Mouse (Mus musculus): ENCODE measurements at regions not wholly inside any gene's neighbourhood (a gene's known extent, or its start where the extent isn't known, plus 50 kb on each side); places are given as distances from the start of the nearest gene placed in this dataset.
"Not testable (repeated sequence)": the region's sequence is repeated elsewhere in the genome, so short reads cannot be mapped to it uniquely, and the experiment has no call there.

- no peak for ATAC-seq (replicated peaks; ENCODE audit: extremely low read depth, insufficient read depth, low FRiP score)
- H3K9ac ChIP-seq (ENCODE audit: low read length), result no peak overlapping the region
- H3K36me3 ChIP-seq (ENCODE audit: control insufficient read depth, insufficient read depth), result no peaks in the 10 kb centered on the region
- no peak overlapping the region for H3K4me2 ChIP-seq (ENCODE audit: low read depth, low read length)
- 76% methylated on average over 3 of the region's 3 CpGs for WGBS
- H3K4me3 ChIP-seq (ENCODE audit: low read length), result no peak overlapping the region
- no peaks in the 10 kb centered on the region for H3K27me3 ChIP-seq (ENCODE audit: control insufficient read depth, insufficient read depth, low read length)
- no peak overlapping the region for H3K27ac ChIP-seq (ENCODE audit: low read length)
- H3K4me1 ChIP-seq (ENCODE audit: control insufficient read depth, insufficient read depth, low read length), result no peaks in the 10 kb centered on the region
- H3K9me3 ChIP-seq (replicated peaks; ENCODE audit: control insufficient read depth, low read length), result 0 out of 2 replicates have a peak, but pooled peaks cover under 1% of the 10 kb centered on the region
Observed at GRCm38 (mm10) chr16:89718921-89719320, 147.9 kb upstream of the Krtap11-1 start.

DNA sequence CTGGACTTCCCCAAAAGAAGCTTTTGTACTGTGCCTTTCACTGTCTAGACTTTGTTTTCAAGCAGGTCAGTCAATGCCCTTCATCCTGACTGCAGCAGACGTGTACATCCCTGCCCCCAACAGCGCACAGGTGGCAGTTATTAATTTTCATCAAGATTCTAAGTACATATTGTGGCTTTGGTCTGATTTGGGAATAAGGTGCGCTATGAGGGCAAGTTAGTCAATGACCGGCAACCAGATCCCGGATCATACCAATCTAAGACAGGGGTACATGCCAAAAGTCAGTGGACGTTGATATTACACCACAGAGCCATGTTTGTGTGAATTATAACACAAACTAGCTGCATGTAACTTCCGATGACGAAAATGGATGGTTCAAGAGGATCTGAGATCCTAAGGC lies 144.7 kb upstream of the Krtap11-1 start:
- H3K36me3 ChIP-seq (ENCODE audit: control insufficient read depth, insufficient read depth); H3K9ac ChIP-seq (ENCODE audit: low read length); ATAC-seq (replicated peaks; ENCODE audit: extremely low read depth, insufficient read depth, low FRiP score); H3K27me3 ChIP-seq (ENCODE audit: control insufficient read depth, insufficient read depth, low read length); H3K4me1 ChIP-seq (ENCODE audit: control insufficient read depth, insufficient read depth, low read length); H3K27ac ChIP-seq (ENCODE audit: low read length); H3K9me3 ChIP-seq (replicated peaks; ENCODE audit: control insufficient read depth, low read length); H3K4me2 ChIP-seq (ENCODE audit: low read depth, low read length); H3K4me3 ChIP-seq (ENCODE audit: low read length): not testable (repeated sequence)
- 86% methylated on average over 8 of the region's 8 CpGs for WGBS

DNA sequence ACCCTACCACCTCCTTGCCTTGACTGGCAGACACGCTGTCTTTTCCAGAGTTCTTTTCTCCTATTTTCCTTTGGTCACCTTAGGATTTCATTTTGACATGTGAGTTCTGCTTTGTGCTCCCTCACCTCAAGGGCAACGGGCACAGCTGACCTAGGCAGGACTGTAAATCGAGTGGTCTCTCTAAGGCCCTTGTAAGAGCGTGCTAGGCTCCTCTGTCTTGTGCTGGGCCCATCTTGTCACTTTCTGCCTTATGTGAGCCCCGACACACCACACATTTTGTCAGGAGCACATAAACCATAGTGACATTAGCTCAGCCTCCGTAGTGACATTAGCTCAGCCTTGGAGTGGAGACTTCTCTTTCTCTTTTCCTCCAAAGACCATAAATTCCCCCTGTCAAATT lies 133.3 kb upstream of the Krtap11-1 start:
- no peaks in the 10 kb centered on the region for H3K27me3 ChIP-seq (ENCODE audit: control insufficient read depth, insufficient read depth, low read length)
- H3K4me3 ChIP-seq (ENCODE audit: low read length), result no peak overlapping the region
- no peak for ATAC-seq (replicated peaks; ENCODE audit: extremely low read depth, insufficient read depth, low FRiP score)
- no peak overlapping the region for H3K4me2 ChIP-seq (ENCODE audit: low read depth, low read length)
- no peaks in the 10 kb centered on the region for H3K36me3 ChIP-seq (ENCODE audit: control insufficient read depth, insufficient read depth)
- 77% methylated on average over 6 of the region's 6 CpGs for WGBS
- no peak overlapping the region for H3K27ac ChIP-seq (ENCODE audit: low read length)
- 0 out of 2 replicates have a peak, but pooled peaks cover under 1% of the 10 kb centered on the region for H3K9me3 ChIP-seq (replicated peaks; ENCODE audit: control insufficient read depth, low read length)
- H3K4me1 ChIP-seq (ENCODE audit: control insufficient read depth, insufficient read depth, low read length), result peaks cover 4% of the 10 kb centered on the region
- no peak overlapping the region for H3K9ac ChIP-seq (ENCODE audit: low read length)

DNA sequence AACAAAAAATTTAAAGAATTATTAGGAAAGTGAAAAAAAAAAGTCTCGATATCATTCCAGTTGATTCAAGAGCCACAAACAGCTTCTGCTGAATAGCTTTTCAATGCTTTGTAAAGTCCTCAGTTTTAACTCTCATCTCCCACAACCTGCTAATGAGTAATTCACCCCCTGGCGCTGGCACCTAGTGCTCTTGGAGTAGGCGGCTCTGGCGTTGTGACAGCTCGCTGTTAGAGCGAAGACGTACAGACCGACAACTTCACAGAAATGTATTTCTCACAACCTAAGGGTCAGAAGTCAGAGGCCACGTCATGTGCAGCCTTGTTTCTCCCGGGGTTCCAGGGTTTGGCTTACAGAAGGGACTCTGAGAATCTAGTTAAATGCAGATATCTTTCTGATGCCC lies 132.2 kb upstream of the Krtap11-1 start:
- H3K4me3 ChIP-seq (ENCODE audit: low read length), result no peak overlapping the region
- WGBS, result 59% methylated on average over 10 of the region's 10 CpGs
- ATAC-seq (replicated peaks; ENCODE audit: extremely low read depth, insufficient read depth, low FRiP score), result no peak

GRCm38 (mm10) chr16:89702406-89702805 lies 131.4 kb upstream of the Krtap11-1 start:
- no peak overlapping the region for H3K4me2 ChIP-seq (ENCODE audit: low read depth, low read length)
- H3K9me3 ChIP-seq (replicated peaks; ENCODE audit: control insufficient read depth, low read length), result no peaks in the 10 kb centered on the region
- no peak overlapping the region for H3K9ac ChIP-seq (ENCODE audit: low read length)
- 0 out of 2 replicates have a peak, but pooled peaks have one; percentile 6 for ATAC-seq (replicated peaks; ENCODE audit: extremely low read depth, insufficient read depth, low FRiP score)
- WGBS, result 97% methylated on average over 2 of the region's 2 CpGs
- peaks cover 6% of the 10 kb centered on the region for H3K4me1 ChIP-seq (ENCODE audit: control insufficient read depth, insufficient read depth, low read length)
- H3K27ac ChIP-seq (ENCODE audit: low read length), result no peak overlapping the region
- H3K4me3 ChIP-seq (ENCODE audit: low read length), result no peak overlapping the region
- no peaks in the 10 kb centered on the region for H3K36me3 ChIP-seq (ENCODE audit: control insufficient read depth, insufficient read depth)
- no peaks in the 10 kb centered on the region for H3K27me3 ChIP-seq (ENCODE audit: control insufficient read depth, insufficient read depth, low read length)

More for the DNA sequence above, 132.2 kb upstream of the Krtap11-1 start:
- no peak overlapping the region for H3K4me2 ChIP-seq (ENCODE audit: low read depth, low read length)
- peaks cover 6% of the 10 kb centered on the region for H3K4me1 ChIP-seq (ENCODE audit: control insufficient read depth, insufficient read depth, low read length)
- H3K9ac ChIP-seq (ENCODE audit: low read length), result no peak overlapping the region
- no peak overlapping the region for H3K27ac ChIP-seq (ENCODE audit: low read length)
- H3K36me3 ChIP-seq (ENCODE audit: control insufficient read depth, insufficient read depth), result no peaks in the 10 kb centered on the region
- H3K27me3 ChIP-seq (ENCODE audit: control insufficient read depth, insufficient read depth, low read length), result no peaks in the 10 kb centered on the region
- H3K9me3 ChIP-seq (replicated peaks; ENCODE audit: control insufficient read depth, low read length), result no peaks in the 10 kb centered on the region

DNA sequence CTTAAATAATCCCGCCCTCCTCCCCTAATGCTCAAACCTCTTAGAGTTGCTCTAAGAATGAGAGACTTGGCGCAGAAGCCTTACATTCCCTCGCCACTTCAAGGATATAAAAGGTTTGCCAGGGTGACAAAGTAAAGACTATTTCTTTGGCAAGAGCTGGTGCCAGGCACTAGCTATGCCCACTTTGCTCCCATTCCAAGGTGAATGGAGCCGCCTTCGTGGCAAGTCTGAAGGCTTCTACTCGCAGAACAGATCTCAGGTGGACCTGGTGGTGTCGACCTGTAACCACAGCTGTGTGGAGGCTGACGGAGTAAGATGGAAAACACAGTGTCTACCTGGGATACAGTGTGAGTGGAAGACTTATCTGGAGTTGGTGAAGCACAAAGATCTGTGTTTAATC lies 130.8 kb upstream of the Krtap11-1 start:
- no peak for ATAC-seq (replicated peaks; ENCODE audit: extremely low read depth, insufficient read depth, low FRiP score)

DNA sequence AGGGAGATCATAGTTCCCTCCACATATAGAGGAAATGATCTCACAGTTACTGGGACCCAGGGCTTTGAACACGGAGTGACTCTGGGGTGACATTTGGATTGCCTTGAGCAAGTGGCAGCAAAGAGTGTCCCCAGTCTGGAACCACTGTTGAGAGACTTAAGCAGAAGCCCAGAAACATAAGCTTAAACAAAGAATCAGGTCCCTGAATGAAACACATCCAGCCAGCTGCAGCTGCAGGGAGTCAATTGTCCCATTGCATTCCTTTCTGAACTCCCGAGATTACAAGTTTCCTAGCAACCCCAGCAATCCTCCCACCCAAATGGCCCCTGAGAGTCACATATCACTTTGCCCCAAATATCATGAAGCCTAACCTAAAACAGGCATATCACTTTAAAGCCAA lies 128.7 kb upstream of the Krtap11-1 start:
- ATAC-seq (replicated peaks; ENCODE audit: extremely low read depth, insufficient read depth, low FRiP score), result 0 out of 2 replicates have a peak, but pooled peaks have one; percentile 9
- Histone ChIP-seq H3K27me3 (ENCODE audit: control insufficient read depth, insufficient read depth, low read length) (no peaks in the 10 kb centered on the region), H3K9me3 (replicated peaks; ENCODE audit: control insufficient read depth, low read length) (no peaks in the 10 kb centered on the region), H3K36me3 (ENCODE audit: control insufficient read depth, insufficient read depth) (no peaks in the 10 kb centered on the region), H3K4me1 (ENCODE audit: control insufficient read depth, insufficient read depth, low read length) (peaks cover 9% of the 10 kb centered on the region), H3K4me2 (ENCODE audit: low read depth, low read length) (no peak overlapping the region), H3K27ac (ENCODE audit: low read length) (0 out of 2 replicates have a peak overlapping the region, but pooled peaks have one; percentile 48), H3K4me3 (ENCODE audit: low read length) (no peak overlapping the region), H3K9ac (ENCODE audit: low read length) (no peak overlapping the region)
- 20% methylated on average over 2 of the region's 2 CpGs for WGBS

More for the DNA sequence above, 130.8 kb upstream of the Krtap11-1 start:
- no peaks in the 10 kb centered on the region for H3K27me3 ChIP-seq (ENCODE audit: control insufficient read depth, insufficient read depth, low read length)
- no peak overlapping the region for H3K9ac ChIP-seq (ENCODE audit: low read length)
- H3K4me3 ChIP-seq (ENCODE audit: low read length), result no peak overlapping the region
- H3K36me3 ChIP-seq (ENCODE audit: control insufficient read depth, insufficient read depth), result no peaks in the 10 kb centered on the region
- WGBS, result 87% methylated on average over 8 of the region's 8 CpGs
- no peaks in the 10 kb centered on the region for H3K9me3 ChIP-seq (replicated peaks; ENCODE audit: control insufficient read depth, low read length)
- H3K4me1 ChIP-seq (ENCODE audit: control insufficient read depth, insufficient read depth, low read length), result peaks cover 6% of the 10 kb centered on the region
- H3K27ac ChIP-seq (ENCODE audit: low read length), result no peak overlapping the region
- H3K4me2 ChIP-seq (ENCODE audit: low read depth, low read length), result no peak overlapping the region

DNA sequence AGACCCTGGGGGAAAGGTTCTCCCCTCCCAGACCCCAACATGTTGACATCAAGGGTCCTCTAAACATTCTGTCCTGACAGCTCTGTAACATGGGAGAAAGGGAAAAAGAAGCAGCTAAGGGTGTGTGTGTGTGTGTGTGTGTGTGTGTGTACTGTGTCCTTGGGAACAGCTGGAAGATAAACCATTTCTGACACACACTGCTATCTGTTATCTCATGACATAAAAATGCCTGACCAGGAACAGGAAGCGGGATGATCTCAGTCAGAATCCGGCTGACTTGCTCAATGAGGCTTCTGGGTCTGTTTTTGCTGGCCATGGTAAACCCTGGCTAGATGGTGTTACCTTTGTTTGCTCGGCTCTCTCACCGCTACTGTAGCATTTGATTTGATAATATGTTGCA lies 124.8 kb upstream of the Krtap11-1 start:
- ATAC-seq (replicated peaks; ENCODE audit: extremely low read depth, insufficient read depth, low FRiP score), result peak; percentile 60
- 25% methylated on average over 4 of the region's 4 CpGs for WGBS
- peaks cover 9% of the 10 kb centered on the region for H3K4me1 ChIP-seq (ENCODE audit: control insufficient read depth, insufficient read depth, low read length)
- H3K4me3 ChIP-seq (ENCODE audit: low read length), result no peak overlapping the region
- no peaks in the 10 kb centered on the region for H3K27me3 ChIP-seq (ENCODE audit: control insufficient read depth, insufficient read depth, low read length)
- no peaks in the 10 kb centered on the region for H3K9me3 ChIP-seq (replicated peaks; ENCODE audit: control insufficient read depth, low read length)
- H3K36me3 ChIP-seq (ENCODE audit: control insufficient read depth, insufficient read depth), result no peaks in the 10 kb centered on the region
- no peak overlapping the region for H3K9ac ChIP-seq (ENCODE audit: low read length)
- H3K27ac ChIP-seq (ENCODE audit: low read length), result no peak overlapping the region
- no peak overlapping the region for H3K4me2 ChIP-seq (ENCODE audit: low read depth, low read length)

GRCm38 (mm10) chr16:89695406-89695805 lies 124.4 kb upstream of the Krtap11-1 start:
- Histone ChIP-seq H3K4me2 (ENCODE audit: low read depth, low read length) (no peak overlapping the region), H3K36me3 (ENCODE audit: control insufficient read depth, insufficient read depth) (no peaks in the 10 kb centered on the region), H3K4me3 (ENCODE audit: low read length) (no peak overlapping the region), H3K9ac (ENCODE audit: low read length) (no peak overlapping the region), H3K9me3 (replicated peaks; ENCODE audit: control insufficient read depth, low read length) (no peaks in the 10 kb centered on the region), H3K4me1 (ENCODE audit: control insufficient read depth, insufficient read depth, low read length) (peaks cover 9% of the 10 kb centered on the region), H3K27ac (ENCODE audit: low read length) (no peak overlapping the region), H3K27me3 (ENCODE audit: control insufficient read depth, insufficient read depth, low read length) (no peaks in the 10 kb centered on the region)
- 63% methylated on average over 7 of the region's 7 CpGs for WGBS
- no peak for ATAC-seq (replicated peaks; ENCODE audit: extremely low read depth, insufficient read depth, low FRiP score)

All from heart, embryonic 16.5 days (tissue).